Mouse (Mus musculus) midbrain, embryonic 13.5 days (tissue): ENCODE measurements around the gene Mrln. TPM values are rescaled to one million over a fixed set of nuclear protein-coding genes. Genes with fewer than 3 reads are reported as not detected.
"Not testable (repeated sequence)": the region's sequence is repeated elsewhere in the genome, so short reads cannot be mapped to it uniquely, and the experiment has no call there.

Experiments used
- ATAC-seq: fragments of 200-750 bp; cut with Nextera tagmentation; 2 replicates; pipeline ENCODE4 v1.8.0; 2017; ENCODE audit warnings: mild to moderate bottlenecking, moderate TSS enrichment, moderate library complexity
- H3K27ac ChIP-seq: fragments of 300-500 bp; sonication (generic); 2 replicates; pipeline ENCODE4 v1.5.1; 2015; ENCODE audit warnings: inconsistent platforms, mild to moderate bottlenecking, moderate library complexity
- H3K27me3 ChIP-seq: fragments of 300-500 bp; sonication (generic); 2 replicates; pipeline ENCODE4 v1.6.1; 2015; ENCODE audit warnings: mild to moderate bottlenecking, inconsistent platforms
- H3K36me3 ChIP-seq: fragments of 300-500 bp; sonication (generic); 2 replicates; pipeline ENCODE4 v1.6.1; 2015; ENCODE audit warnings: mild to moderate bottlenecking, inconsistent platforms
- H3K4me1 ChIP-seq: fragments of 300-500 bp; sonication (generic); replicated peaks from 2 replicates; pipeline ENCODE4 v1.6.1; 2015; ENCODE audit warnings: inconsistent platforms
- H3K4me2 ChIP-seq: fragments of 300-500 bp; sonication (generic); replicated peaks from 2 replicates; pipeline ENCODE4 v1.6.1; 2015; ENCODE audit warnings: moderate library complexity, mild to moderate bottlenecking, inconsistent platforms
- H3K4me3 ChIP-seq: fragments of 300-500 bp; sonication (generic); replicated peaks from 2 replicates; pipeline ENCODE4 v1.5.1; 2015; ENCODE audit warnings: mild to moderate bottlenecking, inconsistent platforms
- H3K9ac ChIP-seq: fragments of 300-500 bp; sonication (generic); replicated peaks from 2 replicates; pipeline ENCODE4 v1.6.1; 2015; ENCODE audit warnings: mild to moderate bottlenecking, inconsistent platforms
- H3K9me3 ChIP-seq: fragments of 300-500 bp; sonication (generic); 2 replicates; pipeline ENCODE4 v1.6.1; 2016; ENCODE audit warnings: mild to moderate bottlenecking, inconsistent platforms
- WGBS: fragments of 180-500 bp; shearing (Covaris S2); methylation state at CpG from one replicate; pipeline ENCODE4 v1.1.7; 2015; 5-methylcytosine and 5-hydroxymethylcytosine counted together
- polyA plus RNA-seq: library from polyadenylated mRNA; unstranded; fragments of >200 nt; fragmentation: Nextera tagmentation; extraction: Ambion mirVana; gene quantifications from 2 replicates; pipeline ENCODE4 v1.2.1, GENCODE M21; 2015

The Mrln gene
- polyA plus RNA-seq, 1 experiment from 2014 or later: not detected

DNA sequence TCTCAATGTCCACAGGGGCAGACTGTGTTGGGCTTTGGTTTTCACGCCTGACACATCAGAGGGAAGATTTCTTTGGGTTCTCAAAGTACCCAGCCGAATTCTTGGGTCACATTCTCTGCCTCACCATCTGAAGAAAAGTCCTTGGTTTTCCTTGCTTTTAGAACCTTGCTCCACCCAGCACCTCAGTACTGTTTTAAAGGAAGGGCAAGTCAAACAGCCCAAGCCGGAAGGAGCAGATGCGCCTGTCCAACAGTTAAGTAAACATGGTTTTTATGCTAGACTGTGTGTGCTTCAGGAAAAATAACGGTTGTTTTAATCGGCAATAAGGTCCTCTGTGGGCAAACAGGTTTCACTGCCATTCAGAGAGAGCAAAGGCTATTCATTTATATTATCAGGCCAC, 6.5 kb upstream of the Mrln start:
- ATAC-seq: no peak
- 77% methylated on average over 6 of the region's 6 CpGs for WGBS
- H3K9me3 ChIP-seq: 0 out of 2 replicates have a peak, but pooled peaks cover 2% of the 10 kb centered on the region

DNA sequence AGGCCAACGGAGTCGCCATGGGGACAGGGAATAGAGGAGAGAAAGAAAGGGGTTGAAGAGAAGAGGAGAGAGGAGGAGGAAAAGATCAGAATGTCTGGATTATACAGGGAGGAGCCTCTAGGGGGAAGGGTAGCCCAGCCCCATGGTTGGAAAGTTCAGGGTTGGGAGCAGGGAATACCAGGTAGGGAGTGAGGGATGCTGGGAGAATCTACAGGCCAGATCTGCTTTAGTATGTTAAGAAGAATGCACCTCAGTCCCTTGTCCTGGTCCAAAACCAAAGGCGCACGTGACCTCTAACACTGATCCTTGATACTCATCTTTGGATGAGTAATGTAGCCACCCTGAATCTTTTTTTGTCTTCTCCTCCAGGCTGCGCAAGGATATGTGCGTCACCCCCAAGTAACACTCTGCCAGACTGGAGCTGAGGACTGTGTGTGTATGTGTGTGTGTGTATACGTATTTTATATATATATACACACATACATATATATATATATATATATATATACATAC, 5.5 kb upstream of the Mrln start:
- Histone ChIP-seq H3K36me3 (peaks cover under 1% of the 10 kb centered on the region; the same call in 1 of the 2 replicates), H3K4me3 (no peak overlapping the region), H3K4me1 (0 out of 2 replicates have a peak, but pooled peaks cover 6% of the 10 kb centered on the region), H3K9me3 (0 out of 2 replicates have a peak, but pooled peaks cover 2% of the 10 kb centered on the region), H3K4me2 (no peak overlapping the region), H3K9ac (no peak overlapping the region), H3K27me3 (no peaks in the 10 kb centered on the region), H3K27ac (no peak overlapping the region)
- 94% methylated on average over 7 of the region's 7 CpGs for WGBS
- no peak for ATAC-seq

More for the DNA sequence above, 6.5 kb upstream of the Mrln start:
- Histone ChIP-seq H3K4me1 (0 out of 2 replicates have a peak, but pooled peaks cover 6% of the 10 kb centered on the region), H3K4me3 (no peak overlapping the region), H3K36me3 (peaks cover 8% of the 10 kb centered on the region), H3K9ac (no peak overlapping the region), H3K27ac (no peak overlapping the region), H3K4me2 (no peak overlapping the region), H3K27me3 (no peaks in the 10 kb centered on the region)

DNA sequence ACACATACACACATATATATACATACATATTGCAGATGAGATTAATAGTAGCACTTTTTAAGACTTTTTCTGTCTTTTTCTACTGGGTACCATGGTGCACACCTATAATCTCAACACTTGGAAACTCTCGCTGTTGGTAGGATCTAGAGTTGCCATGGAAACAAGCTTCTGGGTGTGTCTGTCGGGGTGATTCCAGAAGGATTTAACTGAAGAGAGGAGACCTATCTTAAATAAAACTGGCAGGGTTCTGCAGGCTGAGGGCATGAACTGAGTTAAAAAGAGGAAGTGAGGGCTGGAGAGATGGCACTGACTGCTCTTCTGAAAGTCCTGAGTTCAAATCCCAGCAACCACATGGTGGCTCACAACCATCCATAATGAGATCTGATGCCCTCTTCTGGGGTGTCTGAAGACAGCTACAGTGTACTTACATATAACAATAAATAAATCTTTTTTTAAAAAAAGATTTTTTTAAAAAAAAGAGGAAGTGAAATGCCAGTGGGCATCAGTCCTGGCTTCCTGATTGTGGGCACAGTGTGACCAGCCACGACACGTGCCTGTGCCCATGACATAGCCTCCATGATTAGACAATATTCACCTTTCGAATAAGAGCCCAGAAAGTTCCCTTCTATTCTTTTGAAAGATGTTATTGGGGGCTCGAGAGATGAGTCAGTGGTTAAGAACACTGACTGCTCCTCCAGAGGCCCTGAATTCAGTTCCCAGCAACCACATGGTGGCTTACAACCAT, 4.8 kb upstream of the Mrln start:
- Histone ChIP-seq H3K9me3 (0 out of 2 replicates have a peak, but pooled peaks cover 2% of the 10 kb centered on the region), H3K4me1 (0 out of 2 replicates have a peak, but pooled peaks cover 6% of the 10 kb centered on the region), H3K4me2 (no peak overlapping the region), H3K27ac (no peak overlapping the region), H3K27me3 (no peaks in the 10 kb centered on the region), H3K4me3 (no peak overlapping the region), H3K9ac (no peak overlapping the region), H3K36me3 (no peaks in the 10 kb centered on the region)
- WGBS: 88% methylated on average over 6 of the region's 6 CpGs
- ATAC-seq: no peak

DNA sequence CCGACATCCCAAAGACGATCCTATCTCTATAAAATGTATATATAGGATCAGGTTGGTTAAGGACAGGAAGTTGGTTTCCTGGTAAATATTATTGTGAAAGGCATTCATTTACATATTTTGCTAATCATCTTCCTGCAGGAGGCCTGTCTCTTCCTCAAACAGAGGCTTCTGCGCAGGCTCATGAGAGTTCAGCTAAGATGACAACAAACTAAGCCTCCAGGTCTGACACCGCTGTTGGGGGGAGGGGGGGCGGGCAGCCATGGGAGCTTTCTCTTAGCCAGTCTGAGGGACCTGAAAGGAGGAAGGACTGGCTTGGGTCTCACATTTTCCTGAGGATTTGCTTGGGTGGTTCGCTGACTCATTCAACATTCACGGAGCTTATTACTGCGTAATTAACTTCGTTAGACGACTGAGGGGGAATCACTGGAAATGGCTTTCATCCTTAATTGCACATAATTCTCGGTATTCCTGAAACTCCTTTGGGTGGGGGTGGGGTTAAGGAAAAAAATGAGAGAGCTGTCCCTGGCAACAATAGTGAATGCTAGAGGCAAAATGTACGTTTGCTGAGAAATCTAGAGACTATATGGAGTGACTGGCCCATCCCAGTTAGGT, 3.5 kb upstream of the Mrln start:
- H3K4me3 ChIP-seq: no peak overlapping the region
- H3K9ac ChIP-seq: no peak overlapping the region
- H3K27me3 ChIP-seq: no peaks in the 10 kb centered on the region
- WGBS: 59% methylated on average over 12 of the region's 12 CpGs
- no peak overlapping the region for H3K27ac ChIP-seq
- no peaks in the 10 kb centered on the region for H3K36me3 ChIP-seq
- H3K4me1 ChIP-seq: 0 out of 2 replicates have a peak, but pooled peaks cover 6% of the 10 kb centered on the region
- H3K9me3 ChIP-seq: 0 out of 2 replicates have a peak, but pooled peaks cover 2% of the 10 kb centered on the region
- no peak for ATAC-seq
- H3K4me2 ChIP-seq: no peak overlapping the region

DNA sequence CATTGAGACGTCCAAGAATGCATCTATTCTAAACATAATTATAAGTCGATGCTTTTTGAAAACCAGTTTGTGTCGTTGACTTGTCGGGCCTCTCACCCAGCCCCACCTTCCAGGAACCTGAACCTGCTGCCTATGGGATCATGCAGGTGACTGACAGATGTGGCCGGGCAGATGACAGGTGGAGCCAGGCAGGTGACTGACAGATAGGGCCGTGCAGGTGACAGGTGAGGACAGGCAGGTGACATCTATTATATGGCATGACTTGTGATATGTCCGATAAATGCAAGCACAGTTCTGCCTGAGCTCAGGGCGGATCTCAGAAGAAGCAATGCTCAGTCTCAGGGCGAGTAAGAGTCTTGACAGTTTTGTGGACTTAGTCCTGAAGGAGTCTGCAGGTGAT, 6.8 kb downstream of the Mrln start:
- 88% methylated on average over 9 of the region's 9 CpGs for WGBS
- Histone ChIP-seq H3K9me3 (no peaks in the 10 kb centered on the region), H3K4me3 (no peak overlapping the region), H3K4me2 (no peak overlapping the region), H3K27me3 (no peaks in the 10 kb centered on the region), H3K9ac (no peak overlapping the region), H3K36me3 (no peaks in the 10 kb centered on the region), H3K4me1 (no peaks in the 10 kb centered on the region), H3K27ac (no peak overlapping the region)
- ATAC-seq: no peak

DNA sequence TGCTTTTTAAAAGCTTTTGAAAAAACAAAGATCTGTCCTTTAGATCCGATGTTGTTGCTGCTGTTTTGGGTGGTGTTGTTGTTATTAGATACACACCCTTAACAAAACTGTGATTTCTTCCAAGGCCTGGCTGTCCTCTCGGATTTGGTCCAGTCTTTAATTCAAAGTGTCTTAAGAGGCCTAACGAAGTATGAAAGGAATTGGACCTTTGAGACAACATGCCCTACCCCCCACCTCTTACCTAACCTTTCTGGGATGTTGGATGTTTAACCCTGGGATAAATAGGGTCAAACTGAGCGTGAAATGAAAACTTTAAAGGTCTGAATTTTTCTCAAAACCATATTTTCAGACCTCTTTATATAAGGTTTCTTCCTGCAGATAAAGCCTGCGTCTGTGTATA, 16.5 kb downstream of the Mrln start:
- Histone ChIP-seq H3K36me3 (no peaks in the 10 kb centered on the region), H3K4me1 (no peaks in the 10 kb centered on the region), H3K27ac (no peak overlapping the region), H3K4me3 (no peak overlapping the region), H3K9me3 (no peaks in the 10 kb centered on the region), H3K4me2 (no peak overlapping the region), H3K9ac (no peak overlapping the region), H3K27me3 (no peaks in the 10 kb centered on the region)
- ATAC-seq: no peak
- 56% methylated on average over 5 of the region's 5 CpGs for WGBS

DNA sequence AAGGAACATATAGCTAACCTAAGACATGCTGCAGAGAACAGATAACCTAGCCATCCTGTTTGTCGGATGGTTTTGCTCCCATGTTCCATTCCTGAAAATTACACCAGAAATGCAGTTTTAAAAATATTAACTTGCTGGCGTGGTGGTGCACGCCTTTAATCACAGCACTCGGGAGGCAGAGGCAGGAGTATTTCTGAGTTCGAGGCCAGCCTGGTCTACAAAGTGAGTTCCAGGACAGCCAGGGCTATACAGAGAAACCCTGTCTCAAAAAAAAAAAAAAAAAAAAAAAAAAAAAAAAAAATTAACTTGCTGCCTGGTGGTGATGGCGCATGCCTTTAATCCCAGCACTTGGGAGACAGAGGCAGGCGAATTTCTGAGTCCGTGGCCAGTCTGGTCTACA, 17.8 kb downstream of the Mrln start:
- not testable (repeated sequence) for H3K9me3 ChIP-seq, H3K4me3 ChIP-seq, ATAC-seq, H3K36me3 ChIP-seq, H3K27ac ChIP-seq, H3K27me3 ChIP-seq, H3K4me1 ChIP-seq, H3K4me2 ChIP-seq, H3K9ac ChIP-seq
- WGBS: 94% methylated on average over 8 of the region's 8 CpGs

DNA sequence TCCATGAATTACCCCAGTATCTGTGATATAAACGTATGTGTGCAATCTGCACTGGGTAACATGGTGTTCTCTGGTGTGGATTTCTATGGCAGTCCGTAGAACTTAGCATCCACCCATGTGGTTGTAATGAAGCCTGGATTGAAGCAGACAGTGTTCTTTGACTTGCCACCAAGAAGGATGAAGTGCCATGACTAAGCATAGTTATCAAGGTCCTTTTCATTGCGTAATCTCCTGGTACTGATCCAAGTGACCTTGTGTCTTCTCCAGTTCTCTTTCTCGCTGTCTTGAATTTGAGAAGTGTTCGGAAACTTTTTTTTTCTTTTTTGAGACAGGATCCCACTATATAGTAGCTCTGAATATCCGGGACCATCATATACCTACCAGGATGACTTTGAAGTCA, 20.1 kb downstream of the Mrln start:
- Histone ChIP-seq H3K27ac (no peak overlapping the region), H3K4me1 (no peaks in the 10 kb centered on the region), H3K27me3 (no peaks in the 10 kb centered on the region), H3K4me2 (no peak overlapping the region), H3K9me3 (no peaks in the 10 kb centered on the region), H3K36me3 (no peaks in the 10 kb centered on the region), H3K9ac (no peak overlapping the region), H3K4me3 (no peak overlapping the region)
- ATAC-seq: no peak
- 91% methylated on average over 6 of the region's 6 CpGs for WGBS

DNA sequence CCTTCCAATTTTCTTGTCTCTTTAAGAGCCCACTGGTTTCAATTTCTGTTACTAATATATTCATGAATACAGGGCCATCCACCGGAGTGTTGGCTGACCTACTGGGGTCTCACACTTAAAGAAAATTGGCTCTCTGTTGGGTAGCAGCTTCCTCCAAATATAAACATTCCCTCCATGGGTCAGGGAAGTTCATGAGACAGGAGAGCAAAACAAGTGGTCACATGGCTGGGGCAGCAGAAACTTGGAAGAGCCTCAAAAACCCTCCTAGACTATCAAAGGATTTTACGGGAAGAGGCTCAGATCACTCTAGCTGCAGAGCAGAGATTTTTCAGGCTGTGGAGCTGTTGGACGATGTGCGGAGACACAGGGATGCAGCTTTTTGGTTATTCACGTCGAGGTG, 21.3 kb downstream of the Mrln start:
- Histone ChIP-seq H3K9ac (no peak overlapping the region), H3K4me3 (no peak overlapping the region), H3K27ac (no peak overlapping the region), H3K27me3 (no peaks in the 10 kb centered on the region), H3K4me1 (no peaks in the 10 kb centered on the region), H3K9me3 (no peaks in the 10 kb centered on the region), H3K36me3 (no peaks in the 10 kb centered on the region), H3K4me2 (no peak overlapping the region)
- WGBS: 83% methylated on average over 6 of the region's 6 CpGs
- no peak for ATAC-seq

DNA sequence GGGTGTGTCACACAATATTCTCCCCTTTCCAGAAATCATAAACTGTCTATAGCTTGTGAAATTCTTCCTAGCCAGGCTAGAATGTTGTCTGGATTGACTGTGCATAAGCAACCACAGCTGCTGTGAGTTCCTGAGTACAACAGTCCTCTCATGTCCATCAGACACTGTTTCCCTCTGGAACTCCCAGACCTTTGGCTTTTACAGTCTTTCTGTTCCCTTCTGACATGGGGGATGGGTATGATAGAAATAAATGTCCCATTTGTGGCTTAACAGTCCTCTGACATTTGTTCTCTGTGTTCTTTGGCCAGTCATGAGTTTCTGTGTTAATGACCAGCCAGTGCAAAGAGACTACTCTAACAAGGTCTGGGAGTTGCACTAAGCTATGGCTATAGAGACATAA, 22.1 kb downstream of the Mrln start:
- Histone ChIP-seq H3K9me3 (no peaks in the 10 kb centered on the region), H3K4me3 (no peak overlapping the region), H3K4me2 (no peak overlapping the region), H3K4me1 (no peaks in the 10 kb centered on the region), H3K27ac (no peak overlapping the region), H3K27me3 (no peaks in the 10 kb centered on the region), H3K9ac (no peak overlapping the region), H3K36me3 (no peaks in the 10 kb centered on the region)
- no peak for ATAC-seq

DNA sequence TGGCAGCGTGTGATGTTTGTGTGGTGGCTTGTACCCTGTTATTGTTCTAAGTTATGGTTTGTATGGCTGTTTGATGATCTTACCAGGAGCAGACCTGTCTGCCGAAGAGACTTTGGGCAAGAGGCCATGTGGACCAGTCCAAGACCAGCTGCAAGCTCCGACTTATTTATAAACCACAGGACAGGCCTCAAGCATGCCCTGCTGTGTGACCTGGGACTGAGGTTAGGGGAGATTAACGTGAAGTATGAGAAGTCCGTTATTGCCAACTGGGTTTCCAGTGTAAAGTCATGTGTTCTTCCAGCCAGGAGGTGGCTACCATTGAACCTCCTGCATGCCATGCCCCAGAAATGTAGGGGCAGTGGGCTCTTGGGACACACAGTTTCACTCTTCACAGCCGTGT, 25.9 kb downstream of the Mrln start:
- Histone ChIP-seq H3K4me1 (no peaks in the 10 kb centered on the region), H3K36me3 (no peaks in the 10 kb centered on the region), H3K4me3 (no peak overlapping the region), H3K9ac (no peak overlapping the region), H3K27me3 (no peaks in the 10 kb centered on the region), H3K27ac (no peak overlapping the region), H3K9me3 (no peaks in the 10 kb centered on the region), H3K4me2 (no peak overlapping the region)
- WGBS: 87% methylated on average over 6 of the region's 6 CpGs
- no peak for ATAC-seq

DNA sequence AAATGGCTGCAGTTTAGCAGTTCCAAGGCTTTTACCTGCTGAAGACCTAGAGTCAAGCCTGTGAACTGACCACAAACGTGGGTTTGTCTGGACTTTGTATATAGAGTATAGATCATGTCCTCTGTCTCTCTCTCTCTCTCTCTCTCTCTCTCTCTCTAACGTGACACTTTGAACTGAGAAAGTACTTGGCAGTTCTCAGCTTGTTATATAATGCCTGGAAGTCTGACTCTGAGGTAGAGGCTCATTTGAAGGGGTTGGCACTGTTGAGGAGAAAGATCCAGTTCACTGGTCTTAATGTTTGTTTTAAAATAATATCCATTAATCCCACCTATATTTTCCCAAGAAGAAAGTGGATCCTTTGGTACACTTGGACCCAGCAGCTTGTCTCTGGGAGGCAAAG, 33.5 kb downstream of the Mrln start:
- no peaks in the 10 kb centered on the region for H3K4me1 ChIP-seq
- H3K27me3 ChIP-seq: peaks cover 3% of the 10 kb centered on the region
- no peaks in the 10 kb centered on the region for H3K36me3 ChIP-seq
- H3K4me3 ChIP-seq: no peak overlapping the region
- no peak for ATAC-seq
- H3K4me2 ChIP-seq: no peak overlapping the region
- no peak overlapping the region for H3K9ac ChIP-seq
- H3K9me3 ChIP-seq: no peaks in the 10 kb centered on the region
- no peak overlapping the region for H3K27ac ChIP-seq
- WGBS: 82% methylated on average over 2 of the region's 2 CpGs
